Mouse (Mus musculus): ENCODE measurements around the gene Myl6b. TPM values are rescaled to one million over a fixed set of nuclear protein-coding genes. Genes with fewer than 3 reads are reported as not detected.
"Not testable (repeated sequence)": the region's sequence is repeated elsewhere in the genome, so short reads cannot be mapped to it uniquely, and the experiment has no call there.

The Myl6b gene
- polyA plus RNA-seq, 1 experiment from 2014 or later: 5.0 TPM

GRCm38 (mm10) chr10:128505974-128506373, 7.5 kb upstream of the Myl6b start:
- H3K9me3 ChIP-seq (ENCODE audit: control insufficient read depth, low read length): no peaks in the 10 kb centered on the region
- no peak overlapping the region for H3K4me3 ChIP-seq (ENCODE audit: control insufficient read depth in 1 of 2, insufficient read depth in 1 of 2, low read depth in 1 of 2, low read length in 2 of 2)
- peaks cover 0 to 6% of the 10 kb centered on the region in 2 experiments; a peak in 2 of 4 replicates for H3K4me1 ChIP-seq (ENCODE audit: control insufficient read depth in 2 of 2, insufficient read depth in 2 of 2, low read length in 2 of 2)
- H3K4me2 ChIP-seq (ENCODE audit: low read length): no peak overlapping the region
- ATAC-seq (ENCODE audit: insufficient number of reproducible peaks, insufficient read depth, low FRiP score, low read depth): no peak
- WGBS: 95% methylated on average over 14 of the region's 14 CpGs
- no peaks in the 10 kb centered on the region for H3K27me3 ChIP-seq (ENCODE audit: control insufficient read depth, insufficient read depth, low read length)
- peaks cover 23% of the 10 kb centered on the region for H3K36me3 ChIP-seq (ENCODE audit: control insufficient read depth, insufficient read depth, low read length)
- no peak overlapping the region for H3K9ac ChIP-seq (ENCODE audit: low read length)
- H3K27ac ChIP-seq (replicated peaks in 1 of 2; ENCODE audit: control insufficient read depth in 1 of 2, insufficient read depth in 1 of 2, low read depth in 2 of 2, low read length in 2 of 2): no peak overlapping the region

GRCm38 (mm10) chr10:128505371-128505667, 6.8 kb upstream of the Myl6b start:
- WGBS: 74% methylated on average over 5 of the region's 5 CpGs
- H3K9ac ChIP-seq (ENCODE audit: low read length); H3K9me3 ChIP-seq (ENCODE audit: control insufficient read depth, low read length); ATAC-seq (ENCODE audit: insufficient number of reproducible peaks, insufficient read depth, low FRiP score, low read depth); H3K27ac ChIP-seq (replicated peaks in 1 of 2; ENCODE audit: control insufficient read depth in 1 of 2, insufficient read depth in 1 of 2, low read depth in 2 of 2, low read length in 2 of 2); H3K27me3 ChIP-seq (ENCODE audit: control insufficient read depth, insufficient read depth, low read length); H3K4me2 ChIP-seq (ENCODE audit: low read length); H3K4me1 ChIP-seq (ENCODE audit: control insufficient read depth in 2 of 2, insufficient read depth in 2 of 2, low read length in 2 of 2); H3K4me3 ChIP-seq (ENCODE audit: control insufficient read depth in 1 of 2, insufficient read depth in 1 of 2, low read depth in 1 of 2, low read length in 2 of 2): not testable (repeated sequence)
- H3K36me3 ChIP-seq (ENCODE audit: control insufficient read depth, insufficient read depth, low read length): peaks cover 17% of the 10 kb centered on the region

- ATAC-seq (ENCODE audit: insufficient number of reproducible peaks, insufficient read depth, low FRiP score, low read depth): no peak
- Histone ChIP-seq H3K9ac (ENCODE audit: low read length) (no peak overlapping the region), H3K4me2 (ENCODE audit: low read length) (no peak overlapping the region), H3K9me3 (ENCODE audit: control insufficient read depth, low read length) (no peaks in the 10 kb centered on the region), H3K4me1 (ENCODE audit: control insufficient read depth in 2 of 2, insufficient read depth in 2 of 2, low read length in 2 of 2) (peaks cover 0 to 6% of the 10 kb centered on the region in 2 experiments; a peak in 2 of 4 replicates), H3K27ac (replicated peaks in 1 of 2; ENCODE audit: control insufficient read depth in 1 of 2, insufficient read depth in 1 of 2, low read depth in 2 of 2, low read length in 2 of 2) (no peak overlapping the region), H3K36me3 (ENCODE audit: control insufficient read depth, insufficient read depth, low read length) (peaks cover 12% of the 10 kb centered on the region), H3K4me3 (ENCODE audit: control insufficient read depth in 1 of 2, insufficient read depth in 1 of 2, low read depth in 1 of 2, low read length in 2 of 2) (no peak overlapping the region), H3K27me3 (ENCODE audit: control insufficient read depth, insufficient read depth, low read length) (no peaks in the 10 kb centered on the region)
- WGBS: 67% methylated on average over 9 of the region's 9 CpGs
Observed at GRCm38 (mm10) chr10:128504641-128505370, 6.3 kb upstream of the Myl6b start.

- WGBS: 75% methylated on average over 3 of the region's 3 CpGs
- H3K27me3 ChIP-seq (ENCODE audit: control insufficient read depth, insufficient read depth, low read length): no peaks in the 10 kb centered on the region
- no peak overlapping the region for H3K27ac ChIP-seq (replicated peaks in 1 of 2; ENCODE audit: control insufficient read depth in 1 of 2, insufficient read depth in 1 of 2, low read depth in 2 of 2, low read length in 2 of 2)
- H3K4me1 ChIP-seq (ENCODE audit: control insufficient read depth in 2 of 2, insufficient read depth in 2 of 2, low read length in 2 of 2): peaks cover 2 to 10% of the 10 kb centered on the region in 2 experiments; a peak in 3 of 4 replicates
- no peak overlapping the region for H3K9ac ChIP-seq (ENCODE audit: low read length)
- no peak overlapping the region for H3K4me3 ChIP-seq (ENCODE audit: control insufficient read depth in 1 of 2, insufficient read depth in 1 of 2, low read depth in 1 of 2, low read length in 2 of 2)
- H3K36me3 ChIP-seq (ENCODE audit: control insufficient read depth, insufficient read depth, low read length): 0 out of 2 replicates have a peak, but pooled peaks cover 5% of the 10 kb centered on the region
- no peaks in the 10 kb centered on the region for H3K9me3 ChIP-seq (ENCODE audit: control insufficient read depth, low read length)
- no peak overlapping the region for H3K4me2 ChIP-seq (ENCODE audit: low read length)
- no peak for ATAC-seq (ENCODE audit: insufficient number of reproducible peaks, insufficient read depth, low FRiP score, low read depth)
Observed at GRCm38 (mm10) chr10:128504012-128504411, 5.5 kb upstream of the Myl6b start.

GRCm38 (mm10) chr10:128503532-128503931, 5.0 kb upstream of the Myl6b start:
- Histone ChIP-seq H3K27me3 (ENCODE audit: control insufficient read depth, insufficient read depth, low read length) (no peaks in the 10 kb centered on the region), H3K27ac (replicated peaks in 1 of 2; ENCODE audit: control insufficient read depth in 1 of 2, insufficient read depth in 1 of 2, low read depth in 2 of 2, low read length in 2 of 2) (no peak overlapping the region), H3K9me3 (ENCODE audit: control insufficient read depth, low read length) (no peaks in the 10 kb centered on the region), H3K9ac (ENCODE audit: low read length) (no peak overlapping the region), H3K4me1 (ENCODE audit: control insufficient read depth in 2 of 2, insufficient read depth in 2 of 2, low read length in 2 of 2) (peaks cover 2 to 10% of the 10 kb centered on the region in 2 experiments; a peak in 3 of 4 replicates), H3K4me3 (ENCODE audit: control insufficient read depth in 1 of 2, insufficient read depth in 1 of 2, low read depth in 1 of 2, low read length in 2 of 2) (no peak overlapping the region), H3K36me3 (ENCODE audit: control insufficient read depth, insufficient read depth, low read length) (no peaks in the 10 kb centered on the region), H3K4me2 (ENCODE audit: low read length) (no peak overlapping the region)
- 74% methylated on average over 8 of the region's 8 CpGs for WGBS
- no peak for ATAC-seq (ENCODE audit: insufficient number of reproducible peaks, insufficient read depth, low FRiP score, low read depth)

- 74% methylated on average over 5 of the region's 5 CpGs for WGBS
- H3K27me3 ChIP-seq (ENCODE audit: control insufficient read depth, insufficient read depth, low read length): no peaks in the 10 kb centered on the region
- H3K27ac ChIP-seq (replicated peaks in 1 of 2; ENCODE audit: control insufficient read depth in 1 of 2, insufficient read depth in 1 of 2, low read depth in 2 of 2, low read length in 2 of 2): no peak overlapping the region
- ATAC-seq (ENCODE audit: insufficient number of reproducible peaks, insufficient read depth, low FRiP score, low read depth): no peak
- peaks cover 4 to 21% of the 10 kb centered on the region in 2 experiments; a peak in 3 of 4 replicates for H3K4me1 ChIP-seq (ENCODE audit: control insufficient read depth in 2 of 2, insufficient read depth in 2 of 2, low read length in 2 of 2)
- H3K4me2 ChIP-seq (ENCODE audit: low read length): no peak overlapping the region
- no peaks in the 10 kb centered on the region for H3K9me3 ChIP-seq (ENCODE audit: control insufficient read depth, low read length)
- no peaks in the 10 kb centered on the region for H3K36me3 ChIP-seq (ENCODE audit: control insufficient read depth, insufficient read depth, low read length)
- H3K4me3 ChIP-seq (ENCODE audit: control insufficient read depth in 1 of 2, insufficient read depth in 1 of 2, low read depth in 1 of 2, low read length in 2 of 2): no peak overlapping the region
- H3K9ac ChIP-seq (ENCODE audit: low read length): no peak overlapping the region
Observed at GRCm38 (mm10) chr10:128502341-128502740, 3.9 kb upstream of the Myl6b start.

- H3K4me1 ChIP-seq (ENCODE audit: control insufficient read depth in 2 of 2, insufficient read depth in 2 of 2, low read length in 2 of 2): peaks cover 20 to 42% of the 10 kb centered on the region in 2 experiments
- H3K36me3 ChIP-seq (ENCODE audit: control insufficient read depth, insufficient read depth, low read length): no peaks in the 10 kb centered on the region
- peak overlapping the region; percentile 97 to 99 for H3K27ac ChIP-seq (replicated peaks in 1 of 2; ENCODE audit: control insufficient read depth in 1 of 2, insufficient read depth in 1 of 2, low read depth in 2 of 2, low read length in 2 of 2)
- ATAC-seq (ENCODE audit: insufficient number of reproducible peaks, insufficient read depth, low FRiP score, low read depth): peak; percentile 12; the same call in 1 of the 2 replicates
- WGBS: 2% methylated on average over 21 of the region's 21 CpGs
- peak overlapping the region; percentile 56 to 89 for H3K4me3 ChIP-seq (ENCODE audit: control insufficient read depth in 1 of 2, insufficient read depth in 1 of 2, low read depth in 1 of 2, low read length in 2 of 2)
- no peaks in the 10 kb centered on the region for H3K9me3 ChIP-seq (ENCODE audit: control insufficient read depth, low read length)
- peak overlapping the region; percentile 80 for H3K9ac ChIP-seq (ENCODE audit: low read length)
- H3K27me3 ChIP-seq (ENCODE audit: control insufficient read depth, insufficient read depth, low read length): no peaks in the 10 kb centered on the region
- peak overlapping the region; percentile 69 for H3K4me2 ChIP-seq (ENCODE audit: low read length)
Observed at GRCm38 (mm10) chr10:128499116-128499671, 709 bp upstream of the Myl6b start.

All from heart, embryonic 14.5 days (tissue).